Mouse (Mus musculus): ENCODE results near the gene Zbtb17. TPM values are rescaled to one million over a fixed set of nuclear protein-coding genes. Genes with fewer than 3 reads are reported as not detected.
A peak's percentile ranks its signal among the peaks of the same experiment; 100 is the strongest.

Zbtb17 gene
- 10 to 100 TPM; 32.2 to 33.6 TPM for total RNA-seq (2021)

GRCm38 (mm10) chr4:141444451-141445327 is at the start of gene Zbtb17:
TSS of gene Zbtb17 (plus strand) at chr4:141444654.
- peak; percentile 83 for DNase-seq (ENCODE audit: extremely low spot score in 1 of 2, low spot score in 1 of 2)

DNA sequence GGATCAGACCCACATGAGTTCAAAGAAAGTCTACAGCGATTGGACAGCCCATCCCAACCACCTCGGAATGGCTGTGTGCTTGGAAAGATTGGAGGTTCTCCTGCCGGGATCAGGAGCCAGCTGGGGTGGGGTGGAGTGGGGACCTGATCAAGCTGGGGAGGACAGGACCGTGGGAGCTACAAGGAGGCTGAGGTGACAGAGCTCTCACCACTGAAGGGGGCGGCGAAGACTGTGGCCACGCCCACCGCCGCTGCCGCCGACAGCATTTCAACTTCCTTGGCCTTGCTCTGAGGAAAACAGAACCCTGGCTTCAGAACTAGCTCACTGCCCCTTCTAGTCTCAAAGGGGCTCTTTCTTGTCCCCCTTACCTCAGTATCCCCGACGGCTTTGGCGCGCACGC is 49.7 kb upstream of the Zbtb17 start:
- no peak for DNase-seq (ENCODE audit: extremely low spot score in 1 of 2, low spot score in 1 of 2)

DNA sequence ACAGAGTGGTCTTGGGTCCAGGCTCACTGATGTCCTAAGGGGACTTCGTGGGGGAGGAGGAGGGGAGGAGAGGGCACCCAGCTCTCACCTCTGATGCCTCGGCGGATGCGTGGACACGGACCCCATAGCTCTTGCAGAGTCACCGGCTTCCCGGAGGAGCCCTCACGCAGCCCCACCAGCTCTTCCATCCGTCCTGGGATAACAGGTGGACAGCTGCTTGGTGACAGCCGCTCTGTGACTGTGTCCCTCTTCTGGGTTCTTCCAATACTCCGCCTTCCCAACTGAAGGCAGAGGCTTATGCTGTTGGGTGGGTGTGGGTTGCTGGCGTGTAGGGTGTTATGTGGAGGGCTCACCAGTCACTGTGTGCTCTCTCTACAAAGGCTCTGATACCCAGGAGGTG is 46.6 kb upstream of the Zbtb17 start:
- DNase-seq (ENCODE audit: extremely low spot score in 1 of 2, low spot score in 1 of 2) = no peak

DNA sequence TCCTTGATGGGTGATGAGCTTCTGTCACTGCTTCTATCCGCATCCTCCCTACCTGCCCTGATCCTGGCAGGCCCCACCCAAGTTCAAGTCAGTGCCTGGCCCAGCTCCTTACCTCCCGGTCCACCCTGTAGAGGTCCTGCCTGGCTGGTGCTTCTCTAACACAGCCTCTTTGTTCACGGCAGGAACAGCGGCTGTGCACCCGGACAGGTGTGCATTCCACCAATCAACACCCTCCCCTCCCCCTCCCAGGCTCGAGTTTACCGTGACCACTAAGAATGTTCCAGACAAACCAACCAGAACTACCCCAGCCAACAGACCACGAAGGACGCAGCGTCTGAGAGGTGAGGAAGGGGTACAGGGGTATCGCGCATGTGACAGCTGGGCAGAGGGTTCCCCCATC is 45.9 kb upstream of the Zbtb17 start, which contains the start of gene Clcnka:
TSS of gene Clcnka (minus strand) at position 180 of the 400 bp plus-strand sequence.
- no peak for DNase-seq (ENCODE audit: extremely low spot score in 1 of 2, low spot score in 1 of 2)

- no peak for DNase-seq (ENCODE audit: extremely low spot score in 1 of 2, low spot score in 1 of 2)
Observed at GRCm38 (mm10) chr4:141400171-141400570, 44.3 kb upstream of the Zbtb17 start.

- DNase-seq (ENCODE audit: extremely low spot score in 1 of 2, low spot score in 1 of 2) = peak; percentile 90 to 98
Observed at GRCm38 (mm10) chr4:141404518-141405313, 39.7 kb upstream of the Zbtb17 start.

- DNase-seq (ENCODE audit: extremely low spot score in 1 of 2, low spot score in 1 of 2) = no peak
Observed at GRCm38 (mm10) chr4:141405314-141405622, 39.2 kb upstream of the Zbtb17 start.

- DNase-seq (ENCODE audit: extremely low spot score in 1 of 2, low spot score in 1 of 2) = peak in 1 of 2 experiments; percentile 37
Observed at GRCm38 (mm10) chr4:141406516-141407299, 37.7 kb upstream of the Zbtb17 start.

- no peak for DNase-seq (ENCODE audit: extremely low spot score in 1 of 2, low spot score in 1 of 2)
Observed at GRCm38 (mm10) chr4:141408577-141408976, 35.9 kb upstream of the Zbtb17 start.

- DNase-seq (ENCODE audit: extremely low spot score in 1 of 2, low spot score in 1 of 2) = no peak
Observed at GRCm38 (mm10) chr4:141411430-141411992, 32.9 kb upstream of the Zbtb17 start.

GRCm38 (mm10) chr4:141415924-141416323 is 28.5 kb upstream of the Zbtb17 start, which contains the start of gene Clcnkb:
TSS of gene Clcnkb (minus strand) at chr4:141416014.
- no peak for DNase-seq (ENCODE audit: extremely low spot score in 1 of 2, low spot score in 1 of 2)

DNA sequence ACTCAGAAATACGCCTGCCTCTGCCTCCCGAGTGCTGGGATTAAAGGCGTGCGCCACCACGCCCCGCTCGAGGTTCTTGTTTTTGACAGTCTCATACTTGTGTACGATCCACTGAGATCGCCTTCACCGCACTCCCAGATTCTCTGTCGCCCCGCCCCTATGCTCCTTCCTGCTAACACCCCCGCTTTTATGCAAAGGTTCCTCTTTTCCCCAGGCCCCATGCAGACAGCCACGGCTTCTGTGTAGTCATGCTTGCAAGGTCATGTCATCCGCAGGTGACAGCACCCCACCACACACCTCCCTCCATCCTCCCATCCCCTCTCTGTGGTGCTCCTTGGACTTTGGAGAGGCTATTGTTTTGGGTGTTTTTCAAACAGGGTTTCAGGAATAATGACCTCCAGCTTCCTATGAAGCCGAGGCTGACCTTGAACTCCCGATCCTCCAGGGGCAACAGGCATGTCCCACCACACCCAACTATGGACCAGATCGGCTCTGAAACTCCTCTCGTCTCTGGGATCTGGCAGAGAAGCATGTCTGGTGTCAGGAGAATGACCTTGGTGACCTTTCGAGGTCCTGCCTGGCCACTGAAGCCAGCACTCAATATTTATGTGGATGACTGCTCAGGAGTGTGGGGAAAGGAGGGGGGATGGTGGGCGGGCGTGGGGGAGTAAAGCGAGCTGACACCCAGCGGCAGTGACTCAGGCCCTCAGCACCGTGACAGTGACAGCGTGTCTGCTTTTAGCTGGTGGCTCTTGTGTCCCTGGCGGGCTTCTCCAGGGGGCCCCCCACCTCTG is 24.9 kb upstream of the Zbtb17 start:
- no peak for DNase-seq (ENCODE audit: extremely low spot score in 1 of 2, low spot score in 1 of 2)

DNA sequence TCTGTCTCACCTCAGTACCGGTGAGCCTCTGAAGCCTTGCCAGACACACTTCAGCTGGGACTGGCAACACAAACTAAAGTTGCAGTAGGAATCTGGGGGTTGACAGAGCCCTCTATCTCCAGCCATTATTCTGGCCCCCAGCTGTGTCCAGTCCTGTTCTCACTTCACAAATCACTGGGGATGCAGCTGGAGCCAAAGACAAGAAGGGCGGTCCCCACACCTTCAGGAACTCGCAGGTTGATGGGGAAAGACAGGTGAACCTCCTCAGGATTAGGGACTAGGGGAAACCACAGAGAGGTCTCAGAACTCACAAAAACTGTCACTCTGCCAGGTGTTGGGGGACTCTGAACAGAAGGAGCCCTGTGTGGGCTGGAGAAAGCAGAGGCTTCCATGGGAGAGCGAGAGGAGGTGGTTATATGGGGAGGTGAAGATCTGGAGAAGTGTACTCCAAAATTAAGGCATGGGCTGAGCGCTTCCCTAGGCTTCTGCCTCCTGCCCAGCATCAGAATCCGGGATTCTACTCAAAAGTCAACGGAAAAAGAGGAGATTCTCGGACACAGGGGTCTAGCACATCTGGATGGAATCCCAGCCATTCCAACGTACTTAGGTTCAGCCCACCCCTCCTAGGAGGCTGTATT is 24.1 kb upstream of the Zbtb17 start, which contains the start of gene Hspb7:
TSS of gene Hspb7 (plus strand) at position 588 of the 638 bp plus-strand sequence.
- DNase-seq (ENCODE audit: extremely low spot score in 1 of 2, low spot score in 1 of 2) = no peak

- DNase-seq (ENCODE audit: extremely low spot score in 1 of 2, low spot score in 1 of 2) = no peak
Observed at GRCm38 (mm10) chr4:141420886-141421285, 23.6 kb upstream of the Zbtb17 start.

GRCm38 (mm10) chr4:141421423-141421822 is 23.0 kb upstream of the Zbtb17 start:
- no peak for DNase-seq (ENCODE audit: extremely low spot score in 1 of 2, low spot score in 1 of 2)

GRCm38 (mm10) chr4:141422841-141423240 is 21.6 kb upstream of the Zbtb17 start:
- DNase-seq (ENCODE audit: extremely low spot score in 1 of 2, low spot score in 1 of 2) = no peak

DNA sequence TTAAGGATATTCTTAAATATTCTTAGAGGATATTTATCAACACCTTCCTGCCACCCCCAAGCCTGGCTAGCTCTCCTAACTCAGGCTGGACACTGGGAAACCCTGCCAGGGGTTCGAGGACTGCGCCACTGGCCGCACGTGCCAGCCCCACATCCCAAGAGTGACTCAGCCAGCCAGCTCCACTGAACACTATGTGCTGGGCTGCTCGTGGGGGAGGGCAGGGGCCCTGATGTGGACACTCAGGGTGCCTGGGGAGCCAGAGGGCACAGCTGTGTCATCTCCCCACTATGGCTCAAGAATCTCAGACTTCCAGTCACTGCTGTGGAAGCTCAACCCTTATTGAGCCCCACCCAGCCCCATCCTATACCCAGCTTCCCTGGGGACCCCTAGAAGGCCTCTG is 21.2 kb upstream of the Zbtb17 start:
- DNase-seq (ENCODE audit: extremely low spot score in 1 of 2, low spot score in 1 of 2) = no peak

DNA sequence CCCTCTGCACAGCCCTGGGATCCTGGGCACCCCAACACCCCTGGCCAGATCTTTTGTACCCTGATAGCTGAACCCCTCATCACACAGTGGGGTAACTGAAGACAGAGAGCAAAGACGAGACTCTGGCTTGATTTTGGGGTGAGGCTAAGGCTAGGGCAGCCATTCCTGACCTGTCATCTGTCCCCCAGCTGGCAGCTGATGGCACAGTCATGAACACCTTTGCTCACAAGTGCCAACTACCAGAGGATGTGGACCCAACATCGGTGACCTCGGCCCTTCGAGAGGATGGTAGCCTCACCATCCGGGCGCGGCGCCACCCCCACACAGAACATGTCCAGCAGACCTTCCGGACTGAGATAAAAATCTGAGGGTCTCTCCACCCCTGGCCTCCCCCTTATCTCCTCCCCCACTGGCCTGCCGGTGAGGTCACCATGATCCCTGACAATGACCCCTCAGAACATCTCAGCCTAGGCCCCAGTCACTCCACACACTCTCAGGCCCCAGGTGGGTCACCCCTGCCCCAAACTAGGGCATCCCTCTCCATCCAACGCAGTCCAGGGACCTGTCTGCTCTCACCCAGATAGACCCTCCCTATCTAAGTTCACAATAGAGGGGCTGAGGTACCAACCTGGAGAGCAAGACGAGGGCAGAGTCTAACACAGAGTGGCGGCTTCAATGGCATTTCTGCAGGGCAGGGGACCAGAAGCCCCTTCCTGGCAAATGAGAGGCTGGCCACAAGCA is 20.6 kb upstream of the Zbtb17 start:
- DNase-seq (ENCODE audit: extremely low spot score in 1 of 2, low spot score in 1 of 2) = no peak
